Mouse (Mus musculus): ENCODE results near the gene Plcxd2. TPM values are rescaled to one million over a fixed set of nuclear protein-coding genes. Genes with fewer than 3 reads are reported as not detected.

Gene Plcxd2
- total RNA-seq, 4 experiments from 2014 or later: 53.2 to 61.9 (median 56.1) TPM

GRCm38 (mm10) chr16:45990901-45991676 lies 18.9 kb downstream of the Plcxd2 start:
- no peak for DNase-seq (ENCODE audit: low spot score in 2 of 2)

- DNase-seq (ENCODE audit: low spot score in 2 of 2): no peak
Observed at GRCm38 (mm10) chr16:45986236-45986635, 23.8 kb downstream of the Plcxd2 start.

GRCm38 (mm10) chr16:45984610-45985606 lies 25.1 kb downstream of the Plcxd2 start:
- no peak for DNase-seq (ENCODE audit: low spot score in 2 of 2)

GRCm38 (mm10) chr16:45976251-45976650 lies 33.8 kb downstream of the Plcxd2 start:
- DNase-seq (ENCODE audit: low spot score in 2 of 2): no peak

GRCm38 (mm10) chr16:45973959-45974686 lies 35.9 kb downstream of the Plcxd2 start:
- DNase-seq (ENCODE audit: low spot score in 2 of 2): no peak

- DNase-seq (ENCODE audit: low spot score in 2 of 2): no peak
Observed at GRCm38 (mm10) chr16:45970187-45970586, 39.8 kb downstream of the Plcxd2 start.

GRCm38 (mm10) chr16:45968716-45969115 lies 41.3 kb downstream of the Plcxd2 start:
- no peak for DNase-seq (ENCODE audit: low spot score in 2 of 2)

GRCm38 (mm10) chr16:45967471-45967870 lies 42.5 kb downstream of the Plcxd2 start:
- peak; percentile 36 to 39 for DNase-seq (ENCODE audit: low spot score in 2 of 2)

- DNase-seq (ENCODE audit: low spot score in 2 of 2): no peak
Observed at GRCm38 (mm10) chr16:45966604-45967003, 43.4 kb downstream of the Plcxd2 start.

- no peak for DNase-seq (ENCODE audit: low spot score in 2 of 2)
Observed at GRCm38 (mm10) chr16:45964777-45965176, 45.2 kb downstream of the Plcxd2 start.

- DNase-seq (ENCODE audit: low spot score in 2 of 2): no peak
Observed at GRCm38 (mm10) chr16:45963837-45964236, 46.2 kb downstream of the Plcxd2 start.

- DNase-seq (ENCODE audit: low spot score in 2 of 2): no peak
Observed at GRCm38 (mm10) chr16:45963088-45963487, 46.9 kb downstream of the Plcxd2 start.

GRCm38 (mm10) chr16:45960978-45961377 lies 49.0 kb downstream of the Plcxd2 start:
- no peak for DNase-seq (ENCODE audit: low spot score in 2 of 2)

GRCm38 (mm10) chr16:45956390-45956950 lies 53.5 kb downstream of the Plcxd2 start:
- DNase-seq (ENCODE audit: low spot score in 2 of 2): no peak

GRCm38 (mm10) chr16:45953394-45953793 lies 56.6 kb downstream of the Plcxd2 start, which contains the start of gene Phldb2:
TSS of gene Phldb2 (minus strand) at chr16:45953598.
- no peak for DNase-seq (ENCODE audit: low spot score in 2 of 2)

GRCm38 (mm10) chr16:45952501-45952900 lies 57.5 kb downstream of the Plcxd2 start:
- DNase-seq (ENCODE audit: low spot score in 2 of 2): no peak

- no peak for DNase-seq (ENCODE audit: low spot score in 2 of 2)
Observed at GRCm38 (mm10) chr16:45952035-45952434, 58.0 kb downstream of the Plcxd2 start.

GRCm38 (mm10) chr16:45946335-45946734 lies 63.7 kb downstream of the Plcxd2 start:
- DNase-seq (ENCODE audit: low spot score in 2 of 2): no peak

GRCm38 (mm10) chr16:45945649-45946048 lies 64.4 kb downstream of the Plcxd2 start:
- no peak for DNase-seq (ENCODE audit: low spot score in 2 of 2)

GRCm38 (mm10) chr16:45945174-45945631 lies 64.8 kb downstream of the Plcxd2 start:
- DNase-seq (ENCODE audit: low spot score in 2 of 2): no peak

Data from left cerebral cortex, adult 8-10 months (tissue).